Mouse (Mus musculus): ENCODE measurements around the gene Socs3.
A peak's percentile ranks its signal among the peaks of the same experiment; 100 is the strongest.

Gene Socs3

DNA sequence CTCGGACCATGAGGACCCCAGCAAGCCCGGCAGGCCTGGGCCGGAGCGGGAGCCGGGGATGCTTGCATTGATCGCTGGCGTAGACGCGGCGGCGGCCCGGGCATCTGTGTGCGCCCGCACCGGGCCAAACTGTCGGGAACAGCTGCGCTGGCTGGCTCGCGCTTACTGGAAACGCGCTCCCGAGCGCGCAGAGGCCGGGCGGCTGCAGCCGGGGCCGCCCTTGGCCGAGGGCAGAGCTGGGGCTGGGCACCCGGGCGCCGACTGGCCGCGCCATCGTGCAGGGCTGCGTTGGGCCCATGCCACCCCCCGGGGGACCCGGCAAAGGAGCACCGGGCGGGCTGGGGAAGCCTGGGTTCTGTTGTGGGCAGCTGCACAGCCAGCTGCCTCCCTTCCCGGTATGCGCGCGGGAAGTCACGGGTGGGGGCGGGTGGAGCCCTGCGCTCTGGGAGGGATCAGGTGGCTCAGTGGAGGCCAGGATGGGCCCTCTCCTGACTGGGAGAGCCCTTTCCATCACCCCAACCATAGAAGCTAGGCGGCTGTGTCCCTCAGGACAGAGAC lies 39.0 kb downstream of the Socs3 start:
- DNase-seq (ENCODE audit: extremely low spot score, low spot score) = peak; percentile 83

DNA sequence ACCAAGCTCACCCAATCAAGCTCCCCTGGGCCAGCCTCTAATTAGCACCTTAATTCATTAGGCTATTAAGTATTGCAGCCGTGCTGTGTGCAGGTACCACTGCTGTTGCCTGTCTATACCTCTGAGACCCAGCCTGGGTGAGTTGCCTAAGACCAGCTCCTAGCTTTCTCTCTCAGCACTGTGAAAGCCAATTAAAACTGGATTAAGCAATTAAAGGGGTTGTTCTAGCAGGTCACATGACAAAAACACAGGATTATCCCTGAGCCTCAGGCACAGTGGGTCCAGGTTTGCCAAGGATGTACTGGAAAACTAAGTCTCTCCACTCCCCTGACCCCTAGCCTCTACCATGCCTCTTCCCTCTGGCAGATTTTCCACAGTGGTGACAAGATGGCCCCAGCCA lies 44.3 kb downstream of the Socs3 start:
- DNase-seq (ENCODE audit: extremely low spot score, low spot score) = no peak

DNA sequence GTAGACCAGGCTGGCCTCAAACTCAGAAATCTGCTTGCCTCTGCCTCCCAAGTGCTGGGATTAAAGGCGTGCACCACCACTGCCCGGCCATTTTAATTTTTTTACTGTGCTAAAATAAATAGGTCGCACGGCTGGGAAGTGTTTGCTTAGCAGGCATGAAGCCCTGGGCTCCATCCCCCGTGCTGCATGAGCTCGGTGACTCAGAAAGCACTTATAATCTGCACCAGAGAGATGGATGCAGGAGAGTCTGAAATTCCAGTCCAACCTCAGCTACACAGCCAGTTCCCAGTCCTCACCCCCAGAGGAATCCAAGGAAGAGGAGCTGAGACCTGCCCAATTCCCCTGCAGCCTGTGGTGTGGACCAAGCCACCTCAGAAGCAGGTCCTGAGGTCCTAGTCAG lies 45.4 kb downstream of the Socs3 start:
- DNase-seq (ENCODE audit: extremely low spot score, low spot score) = no peak

DNA sequence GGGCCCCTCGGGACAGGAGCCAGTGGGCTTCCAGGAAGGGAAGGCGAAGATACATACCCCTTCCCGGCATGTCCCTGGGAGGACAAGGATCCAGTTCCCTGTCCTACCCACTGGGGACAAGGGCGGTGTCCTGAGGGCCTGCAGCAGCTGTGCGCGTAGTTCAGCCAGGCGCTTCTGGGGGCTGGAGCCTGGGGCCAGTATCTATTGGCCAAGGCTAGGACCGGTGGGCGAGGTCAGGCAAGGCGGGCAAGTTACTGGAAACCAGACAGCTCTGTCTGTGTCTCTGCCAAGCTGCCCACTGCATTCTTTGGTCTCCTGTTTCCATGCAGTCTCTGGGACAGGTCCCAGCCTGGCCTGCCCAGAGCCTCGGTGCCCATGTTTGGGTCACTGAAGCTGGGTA lies 46.6 kb downstream of the Socs3 start:
- no peak for DNase-seq (ENCODE audit: extremely low spot score, low spot score)

DNA sequence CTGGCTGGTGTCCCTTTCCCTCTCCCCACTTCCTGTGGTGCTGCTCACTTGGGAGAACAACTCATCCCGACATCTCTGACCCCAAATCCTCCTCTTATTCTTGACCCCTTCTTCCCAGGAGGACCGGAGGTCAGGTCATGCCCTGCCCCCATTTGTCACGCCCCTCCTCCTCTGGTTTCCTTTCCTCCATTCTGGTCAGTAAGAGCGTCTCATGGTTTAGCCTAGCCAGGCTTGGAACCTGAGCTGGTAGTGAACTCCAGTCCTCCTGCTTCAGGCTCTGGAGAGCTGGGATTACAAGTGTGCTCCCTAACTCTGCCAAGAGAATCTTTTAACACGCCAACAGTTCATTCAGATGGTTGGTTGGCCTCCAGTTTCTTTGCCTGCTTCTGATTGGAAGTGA lies 50.6 kb downstream of the Socs3 start:
- no peak for DNase-seq (ENCODE audit: extremely low spot score, low spot score)

DNA sequence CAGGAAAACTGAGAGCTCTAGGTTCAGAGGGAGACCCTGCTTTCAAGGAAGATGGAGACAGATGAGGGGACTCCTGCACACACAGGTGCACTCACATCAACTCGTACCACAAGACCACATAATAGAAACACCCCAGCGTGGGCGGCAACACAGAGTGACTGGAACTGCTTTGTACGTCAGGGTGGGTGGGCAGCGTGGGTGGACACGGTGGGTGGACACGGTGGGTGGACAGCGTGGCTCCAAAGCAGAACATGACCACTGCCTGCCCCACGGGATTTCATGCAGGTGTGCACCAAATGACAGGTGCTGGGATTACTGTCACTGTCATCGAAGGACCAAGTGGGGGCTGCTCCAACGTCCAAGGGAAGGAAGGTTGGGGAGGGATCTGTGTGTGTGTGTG lies 51.3 kb downstream of the Socs3 start:
- DNase-seq (ENCODE audit: extremely low spot score, low spot score) = no peak
